Mouse (Mus musculus) gastrocnemius, postnatal 10 days (tissue): Measurements from ENCODE around the gene Gm19935. TPM values are rescaled to one million over a fixed set of nuclear protein-coding genes. Genes with fewer than 3 reads are reported as not detected.

Experiments used
- DNase-seq: peaks from one replicate; pipeline ENCODE4 v3.0.0; 2021; ENCODE audit warnings: mixed read lengths
- long read RNA-seq, 2 experiments: library from polyadenylated mRNA; stranded (forward); transcript quantifications; one replicate each; pipeline ENCODE4 v2.0.0; 2021
- total RNA-seq, 2 experiments: library from RNA; stranded (reverse); gene quantifications; 2 replicates each; pipeline ENCODE4 v1.2.3; 2021

The Gm19935 gene
- not detected for total RNA-seq
- long read RNA-seq, experiment 1 = 0 reads
- long read RNA-seq, experiment 2 = 0 reads

- DNase-seq = no peak
Observed at GRCm38 (mm10) chr8:90817293-90817692, at the start of gene Gm19935. Gene Gm19935, minus strand, starts transcription at chr8:90817393.

- DNase-seq = peak; percentile 82
Observed at GRCm38 (mm10) chr8:90862038-90862437, 44.8 kb upstream of the Gm19935 start.

GRCm38 (mm10) chr8:90861266-90861944 lies 44.2 kb upstream of the Gm19935 start:
- DNase-seq = peak; percentile 39

- no peak for DNase-seq
Observed at GRCm38 (mm10) chr8:90858071-90858470, 40.9 kb upstream of the Gm19935 start.

- no peak for DNase-seq
Observed at GRCm38 (mm10) chr8:90856952-90857351, 39.8 kb upstream of the Gm19935 start.

- DNase-seq = no peak
Observed at GRCm38 (mm10) chr8:90856171-90856570, 39.0 kb upstream of the Gm19935 start.

- DNase-seq = peak; percentile 21
Observed at GRCm38 (mm10) chr8:90854671-90855161, 37.5 kb upstream of the Gm19935 start.

GRCm38 (mm10) chr8:90853971-90854670 lies 36.9 kb upstream of the Gm19935 start:
- DNase-seq = no peak

GRCm38 (mm10) chr8:90851544-90851943 lies 34.4 kb upstream of the Gm19935 start:
- DNase-seq = no peak

GRCm38 (mm10) chr8:90849462-90850050 lies 32.4 kb upstream of the Gm19935 start:
- DNase-seq = no peak

- no peak for DNase-seq
Observed at GRCm38 (mm10) chr8:90847980-90848379, 30.8 kb upstream of the Gm19935 start.

GRCm38 (mm10) chr8:90844179-90844967 lies 27.2 kb upstream of the Gm19935 start:
- no peak for DNase-seq

- no peak for DNase-seq
Observed at GRCm38 (mm10) chr8:90843127-90843526, 25.9 kb upstream of the Gm19935 start.

GRCm38 (mm10) chr8:90841321-90841720 lies 24.1 kb upstream of the Gm19935 start:
- no peak for DNase-seq

- DNase-seq = no peak
Observed at GRCm38 (mm10) chr8:90839725-90840714, 22.8 kb upstream of the Gm19935 start.

GRCm38 (mm10) chr8:90837440-90837839 lies 20.2 kb upstream of the Gm19935 start:
- no peak for DNase-seq

GRCm38 (mm10) chr8:90834321-90834672 lies 17.1 kb upstream of the Gm19935 start:
- no peak for DNase-seq

- no peak for DNase-seq
Observed at GRCm38 (mm10) chr8:90833628-90834320, 16.6 kb upstream of the Gm19935 start.

GRCm38 (mm10) chr8:90832576-90833289 lies 15.5 kb upstream of the Gm19935 start:
- no peak for DNase-seq

GRCm38 (mm10) chr8:90830980-90831379 lies 13.8 kb upstream of the Gm19935 start:
- DNase-seq = no peak
